Comparison of ENCODE assay signal across 8 mouse cellular contexts in the genomic region with DNA sequence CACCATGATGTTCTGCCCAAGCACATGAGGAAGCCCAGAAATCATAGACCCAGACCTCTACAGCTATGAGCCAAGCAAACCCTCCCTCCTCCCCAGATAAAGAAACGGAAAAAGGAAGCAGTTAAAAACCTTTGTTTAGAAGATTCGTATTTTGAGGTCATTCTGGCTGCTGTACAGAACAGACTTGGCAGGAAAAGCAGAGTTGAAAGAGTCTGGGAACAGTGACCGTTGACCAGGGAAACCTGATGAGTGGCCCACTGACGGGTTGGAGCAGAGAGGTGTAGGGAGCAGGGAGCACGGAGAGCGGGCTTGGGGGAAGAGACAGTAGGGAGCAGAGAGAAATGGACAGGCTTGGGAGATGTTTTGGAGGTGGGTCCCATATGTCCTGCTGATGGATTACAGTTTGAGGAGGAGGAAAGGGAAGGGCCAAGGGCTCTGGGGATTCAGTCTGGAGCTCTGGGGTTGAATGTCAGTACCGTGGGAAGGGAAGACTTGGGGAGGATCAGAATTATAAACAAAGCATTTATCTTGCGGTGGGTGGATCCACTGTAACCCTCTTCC.
DNase-seq lines count a peak whose midpoint lies in the region.

No protein-coding gene starts in this region.

- DNase-seq in ovary, postnatal 10 days (ENCODE audit: low spot score), result peak; percentile 21
- DNase-seq in ovary, adult 18-20 months (ENCODE audit: low spot score), result no peak
- peak; percentile 72 to 78 for DNase-seq in heart, postnatal 10 days
- peak; percentile 72 to 73 for DNase-seq in kidney, postnatal 36 days
- peak; percentile 25 for DNase-seq in yolk sac, embryonic 10.5 days (ENCODE audit: low spot score)
- DNase-seq in left cerebral cortex, postnatal 10 days (ENCODE audit: extremely low spot score in 1 of 2, low spot score in 2 of 2), result no peak
- no peak for DNase-seq in neural tube, embryonic 10.5 days (ENCODE audit: extremely low spot score, low spot score)
- no peak for DNase-seq in left cerebral cortex, adult 8-10 months (ENCODE audit: low spot score in 2 of 2)

- intact Hi-C loops in heart, postnatal 10 days (cut with DNase I), result no loop called here
- intact Hi-C loops in left cerebral cortex, postnatal 10 days (cut with DNase I), result no loop called here

Comparison
In these comparisons a context has a peak if more than half of its experiments do, and no peak if none do; other contexts are left out.
1. DNase-seq: peak in ovary, postnatal 10 days (single experiment), heart, postnatal 10 days (2 of 2), kidney, postnatal 36 days (2 of 2) and yolk sac, embryonic 10.5 days (single experiment); none in ovary, adult 18-20 months (single experiment), left cerebral cortex, postnatal 10 days (0 of 2), neural tube, embryonic 10.5 days (single experiment) and left cerebral cortex, adult 8-10 months (0 of 2).